In genomic region chr12:15852781-15853180, GRCm38 (mm10) we compare ENCODE assay signal across 11 mouse cellular contexts. TPM values are rescaled to one million over a fixed set of nuclear protein-coding genes. Genes with fewer than 3 reads are reported as not detected.
DNase-seq lines count a peak whose midpoint lies in the region; ATAC-seq lines count a peak whose summit lies in the region.
"Had no signal": no experiment of that assay in that cellular context is flagged by ENCODE, and none has a peak within 500 bp of the region (broad histone marks: within the 10 kb centered on the region; RNA-seq: fewer than 3 reads in every experiment).

No protein-coding gene starts in this region.

- H3K9me3 ChIP-seq in embryonic facial prominence, embryonic 13.5 days, result no peaks in the 10 kb centered on the region
- H3K9me3 ChIP-seq: forebrain, embryonic 15.5 days had no signal

- H3K4me2 ChIP-seq in embryonic facial prominence, embryonic 13.5 days, result no peak overlapping the region
- H3K4me2 ChIP-seq: forebrain, embryonic 15.5 days had no signal

- H3K36me3 ChIP-seq in embryonic facial prominence, embryonic 13.5 days, result no peaks in the 10 kb centered on the region
- H3K36me3 ChIP-seq: forebrain, embryonic 15.5 days had no signal

- H3K4me1 ChIP-seq in embryonic facial prominence, embryonic 13.5 days, result peaks cover 8% of the 10 kb centered on the region; the same call in 1 of the 2 replicates

- DNase-seq in layer of hippocampus, adult 11-12 months (ENCODE audit: low spot score), result peak; percentile 33
- no peak for DNase-seq in layer of hippocampus, postnatal 25 days (ENCODE audit: extremely low spot score in 1 of 2, low spot score in 1 of 2)
- DNase-seq in Muller cell, postnatal 12 days (ENCODE audit: inconsistent ontology term), result peak; percentile 24
- DNase-seq in lung, postnatal 36 days, result peak; percentile 69
- no peak for DNase-seq in retina, postnatal 1 day
- no peak for DNase-seq in testis, postnatal 14 days (ENCODE audit: low spot score)
- DNase-seq: cerebellum, adult 11 months; thymus, postnatal 25 days had no signal

- no peak overlapping the region for H3K27ac ChIP-seq in embryonic facial prominence, embryonic 13.5 days
- H3K27ac ChIP-seq: forebrain, embryonic 15.5 days had no signal

- WGBS in embryonic facial prominence, embryonic 13.5 days, result 29% methylated on average over 4 of the region's 4 CpGs

- H3K9ac ChIP-seq in embryonic facial prominence, embryonic 13.5 days, result no peak overlapping the region
- H3K9ac ChIP-seq: forebrain, embryonic 15.5 days had no signal

- H3K4me3 ChIP-seq in embryonic facial prominence, embryonic 13.5 days, result no peak overlapping the region
- H3K4me3 ChIP-seq: forebrain, embryonic 15.5 days had no signal

- 0 out of 2 replicates have a peak, but pooled peaks have one; percentile 15 for ATAC-seq in embryonic facial prominence, embryonic 13.5 days (ENCODE audit: insufficient number of reproducible peaks, insufficient read depth, low FRiP score, low TSS enrichment, low read depth)
- ATAC-seq: forebrain, embryonic 15.5 days; Patski had no signal

- H3K27me3 ChIP-seq in embryonic facial prominence, embryonic 13.5 days, result no peaks in the 10 kb centered on the region; the same call in 1 of the 2 replicates
- H3K27me3 ChIP-seq: forebrain, embryonic 15.5 days; Patski had no signal

RNA-seq across cellular contexts. Expression of gene Trib2, which starts 36.1 kb away (rescaled TPM):
- 10 to 100 TPM; 37.5 to 42.7 TPM for total RNA-seq in layer of hippocampus, postnatal 25 days (2021)
- polyA plus RNA-seq in embryonic facial prominence, embryonic 13.5 days (2015; fragmentation: Nextera tagmentation; extraction: Ambion mirVana), result 48.2 and 54.7 TPM in 2 replicates

Comparison
In these comparisons a context has a peak if more than half of its experiments do, and no peak if none do; other contexts are left out.
1. DNase-seq: peak in layer of hippocampus, adult 11-12 months (single experiment), Muller cell, postnatal 12 days (single experiment) and lung, postnatal 36 days (single experiment); none in layer of hippocampus, postnatal 25 days (0 of 2), retina, postnatal 1 day (single experiment) and testis, postnatal 14 days (single experiment).